Mouse (Mus musculus) myocyte (in vitro differentiated cells): ENCODE measurements around the gene Cartpt.

Source experiments
- POLR2A ChIP-seq: IDR thresholded peaks from one replicate; pipeline ENCODE4 v1.6.1; 2011; ENCODE audit warnings: low read depth, mild to moderate bottlenecking, control low read depth, moderate library complexity; ENCODE audit not compliant: insufficient read length
- TCF12 ChIP-seq: IDR thresholded peaks from one replicate; pipeline ENCODE4 v1.6.1; 2011; ENCODE audit warnings: mild to moderate bottlenecking, control low read depth; ENCODE audit not compliant: poor library complexity, insufficient read depth, severe bottlenecking

GRCm38 (mm10) chr13:99855229-99855628 lies 45.7 kb downstream of the Cartpt start:
- TF ChIP-seq POLR2A (no peak), TCF12 (no peak)
